ENCODE assay signal across 8 mouse cellular contexts in the genomic region with DNA sequence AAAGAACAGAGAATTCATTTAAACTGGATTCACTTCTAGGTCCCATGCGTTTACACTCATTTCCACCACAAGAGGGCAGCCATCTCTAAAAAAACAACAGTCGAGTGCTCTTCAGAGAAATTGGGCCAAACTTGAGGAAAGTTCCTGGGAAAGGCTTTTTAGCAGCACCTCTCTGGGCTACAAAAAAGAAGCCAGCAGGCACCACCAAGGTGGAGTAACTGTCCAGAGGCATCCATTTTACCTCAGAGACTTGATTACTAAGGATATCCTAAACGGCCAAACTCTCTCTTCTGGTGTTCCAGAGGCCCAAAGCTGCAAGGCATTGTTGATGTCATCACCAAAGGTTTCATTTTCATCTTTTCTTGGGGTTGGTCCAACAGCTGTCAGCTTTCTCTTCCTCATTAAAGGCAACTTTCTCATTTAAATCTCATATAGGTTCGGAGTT. TPM values are rescaled to one million over a fixed set of nuclear protein-coding genes. Genes with fewer than 3 reads are reported as not detected.
DNase-seq lines count a peak whose midpoint lies in the region; ATAC-seq and TF ChIP-seq lines count a peak whose summit lies in the region.

No protein-coding gene starts in this region.

- DNase-seq in heart, adult 2 months, result peak; percentile 57 to 64
- DNase-seq in heart, embryonic 10.5 days (ENCODE audit: low spot score), result no peak
- peak; percentile 70 for DNase-seq in NIH3T3 (ENCODE audit: low read depth)
- DNase-seq in embryo, embryonic 10 days (ENCODE audit: low spot score), result peak; percentile 80
- DNase-seq in layer of hippocampus, adult 9-10 months (ENCODE audit: low spot score), result peak; percentile 71
- peak; percentile 58 for DNase-seq in right cerebral cortex, postnatal 4 days

- peak; percentile 85 for TF ChIP-seq CTCF in heart, adult 2 months (IDR thresholded peaks at IDR 0.05)

- H3K27ac ChIP-seq in heart, adult 2 months, result no peak overlapping the region; the same call in 1 of the 2 replicates
- no peak overlapping the region for H3K27ac ChIP-seq in heart, embryonic 10.5 days
- H3K27ac ChIP-seq in heart, embryonic 14.5 days (replicated peaks in 1 of 2; ENCODE audit: control insufficient read depth in 1 of 2, insufficient read depth in 1 of 2, low read depth in 2 of 2, low read length in 2 of 2), result no peak overlapping the region
- H3K27ac ChIP-seq in lung, embryonic 16.5 days (ENCODE audit: low read length), result no peak overlapping the region

- H3K36me3 ChIP-seq in heart, adult 2 months (ENCODE audit: control insufficient read depth, insufficient read depth, low read length), result no peaks in the 10 kb centered on the region
- H3K36me3 ChIP-seq in heart, embryonic 10.5 days, result no peaks in the 10 kb centered on the region
- H3K36me3 ChIP-seq in heart, embryonic 14.5 days (ENCODE audit: control insufficient read depth, insufficient read depth, low read length), result no peaks in the 10 kb centered on the region
- H3K36me3 ChIP-seq in lung, embryonic 16.5 days (ENCODE audit: control insufficient read depth, insufficient read depth, low read length), result no peaks in the 10 kb centered on the region

- 0 out of 2 replicates have a peak overlapping the region, but pooled peaks have one; percentile 1 for H3K4me2 ChIP-seq in heart, embryonic 14.5 days (ENCODE audit: low read length)
- H3K4me2 ChIP-seq in lung, embryonic 16.5 days (ENCODE audit: low read depth, low read length), result peak overlapping the region; percentile 8; the same call in 1 of the 2 replicates

- no peaks in the 10 kb centered on the region for H3K9me3 ChIP-seq in heart, embryonic 10.5 days
- no peaks in the 10 kb centered on the region for H3K9me3 ChIP-seq in heart, embryonic 14.5 days (ENCODE audit: control insufficient read depth, low read length)
- no peaks in the 10 kb centered on the region for H3K9me3 ChIP-seq in lung, embryonic 16.5 days (ENCODE audit: control insufficient read depth, low read length)

- intact Hi-C loops in heart, adult 2 months (cut with DNase I), result loop anchor here (5.0 to 10.0 kb wide), 3 partner anchors 115 to 932 kb away; no protein-coding TSS in a partner anchor

- no peak for TF ChIP-seq EP300 in heart, adult 2 months (IDR thresholded peaks at IDR 0.05; ENCODE audit: insufficient read depth, low read depth, low read length)

- WGBS in heart, adult 2 months, result 17% methylated on average over 4 of the region's 4 CpGs
- WGBS in heart, embryonic 10.5 days, result 24% methylated on average over 4 of the region's 4 CpGs
- WGBS in heart, embryonic 14.5 days, result 22% methylated on average over 4 of the region's 4 CpGs
- WGBS in lung, embryonic 16.5 days, result 16% methylated on average over 4 of the region's 4 CpGs

- H3K4me1 ChIP-seq in heart, adult 2 months (ENCODE audit: control insufficient read depth, insufficient read depth, low read length), result no peaks in the 10 kb centered on the region; the same call in 1 of the 2 replicates
- H3K4me1 ChIP-seq in heart, embryonic 10.5 days, result peaks cover 17% of the 10 kb centered on the region
- H3K4me1 ChIP-seq in heart, embryonic 14.5 days (ENCODE audit: control insufficient read depth in 2 of 2, insufficient read depth in 2 of 2, low read length in 2 of 2), result peaks cover 0 to 6% of the 10 kb centered on the region in 2 experiments; a peak in 2 of 4 replicates
- peaks cover 7% of the 10 kb centered on the region for H3K4me1 ChIP-seq in lung, embryonic 16.5 days (replicated peaks; ENCODE audit: control insufficient read depth, insufficient read depth, low read length)

- no peak overlapping the region for H3K9ac ChIP-seq in heart, adult 2 months (ENCODE audit: low read depth, low read length)
- no peak overlapping the region for H3K9ac ChIP-seq in heart, embryonic 14.5 days (ENCODE audit: low read length)
- no peak overlapping the region for H3K9ac ChIP-seq in lung, embryonic 16.5 days (ENCODE audit: low read length)

- H3K27me3 ChIP-seq in heart, adult 2 months (ENCODE audit: control insufficient read depth, insufficient read depth, low read length), result peaks cover 9% of the 10 kb centered on the region; the same call in 1 of the 2 replicates
- H3K27me3 ChIP-seq in heart, embryonic 10.5 days (ENCODE audit: insufficient read depth, poor library complexity, severe bottlenecking), result peaks cover 46% of the 10 kb centered on the region
- peaks cover 25% of the 10 kb centered on the region for H3K27me3 ChIP-seq in heart, embryonic 14.5 days (ENCODE audit: control insufficient read depth, insufficient read depth, low read length)
- H3K27me3 ChIP-seq in lung, embryonic 16.5 days (ENCODE audit: control insufficient read depth, insufficient read depth, low read depth, low read length), result peaks cover 33% of the 10 kb centered on the region

- H3K79me2 ChIP-seq in heart, adult 2 months (replicated peaks; ENCODE audit: control insufficient read depth, insufficient read depth, low read length), result no peaks in the 10 kb centered on the region

- H3K4me3 ChIP-seq in heart, adult 2 months, result no peak overlapping the region
- H3K4me3 ChIP-seq in heart, embryonic 10.5 days, result no peak overlapping the region
- no peak overlapping the region for H3K4me3 ChIP-seq in heart, embryonic 14.5 days (ENCODE audit: control insufficient read depth in 1 of 2, insufficient read depth in 1 of 2, low read depth in 1 of 2, low read length in 2 of 2)
- H3K4me3 ChIP-seq in lung, embryonic 16.5 days (ENCODE audit: low read length), result no peak overlapping the region

- no peak for ATAC-seq in heart, embryonic 14.5 days (ENCODE audit: insufficient number of reproducible peaks, insufficient read depth, low FRiP score, low read depth)
- ATAC-seq in lung, embryonic 16.5 days (ENCODE audit: low read depth), result no peak

- no peak for TF ChIP-seq POLR2A in heart, adult 2 months (IDR thresholded peaks at IDR 0.05; ENCODE audit: insufficient read depth, low read depth, low read length)

RNA-seq across cellular contexts. Expression of a gene that starts 1.7 kb away (rescaled TPM):
- total RNA-seq in heart, adult 2 months (2021), result 1 to 10 TPM; 1.6 to 1.8 TPM
- polyA plus RNA-seq in heart, adult 2 months (2012; rRNA removed), result 0.59 and 0.96 TPM in 2 replicates
- 23.5 and 24.5 TPM in 2 replicates for polyA plus RNA-seq in heart, embryonic 10.5 days (2016; fragmentation: Nextera tagmentation; extraction: Ambion mirVana)
- polyA plus RNA-seq in heart, embryonic 14.5 days (2014; fragmentation: Nextera tagmentation; extraction: Ambion mirVana), result 9.0 and 9.7 TPM in 2 replicates
- 2.4 and 3.6 TPM in 2 replicates for polyA plus RNA-seq in lung, embryonic 16.5 days (2015; fragmentation: Nextera tagmentation; extraction: Ambion mirVana)
